Mouse (Mus musculus): ENCODE measurements around the gene Cpxcr1. TPM values are rescaled to one million over a fixed set of nuclear protein-coding genes. Genes with fewer than 3 reads are reported as not detected.

Gene Cpxcr1
- total RNA-seq (2022), result not detected

GRCm38 (mm10) chrX:116448644-116449043 lies at the start of gene Cpxcr1:
Cpxcr1 (plus strand) TSS chrX:116448944.
- no peak for DNase-seq (ENCODE audit: low spot score in 2 of 2)

Other genes with a start within 250 kb of the Cpxcr1 start
- not detected for gene H2afb2, start 232.2 kb downstream of the Cpxcr1 start, total RNA-seq (2022)